Mouse (Mus musculus) hindbrain, embryonic 11.5 days (tissue): Measurements from ENCODE around the gene Ugt1a5. TPM values are rescaled to one million over a fixed set of nuclear protein-coding genes. Genes with fewer than 3 reads are reported as not detected.
"Not testable (repeated sequence)": the region's sequence is repeated elsewhere in the genome, so short reads cannot be mapped to it uniquely, and the experiment has no call there.

ENCODE experiments used
- ATAC-seq: fragments of 200-750 bp; cut with Nextera tagmentation; 2 replicates; pipeline ENCODE4 v1.8.0; 2017; ENCODE audit warnings: mild to moderate bottlenecking, moderate TSS enrichment, moderate library complexity; ENCODE audit not compliant: low FRiP score
- DNase-seq: peaks from one replicate; pipeline ENCODE4 v3.0.0-alpha.2; 2015; ENCODE audit warnings: low spot score
- H3K27ac ChIP-seq: fragments of 300-500 bp; sonication (generic); 2 replicates; pipeline ENCODE4 v1.5.1; 2014; ENCODE audit warnings: mild to moderate bottlenecking, low read depth, low read length
- H3K27me3 ChIP-seq: fragments of 300-500 bp; sonication (generic); 2 replicates; pipeline ENCODE4 v1.6.1; 2014; ENCODE audit warnings: mild to moderate bottlenecking, low read length, moderate library complexity, mixed read lengths; ENCODE audit not compliant: control insufficient read depth, insufficient read depth
- H3K36me3 ChIP-seq: fragments of 300-500 bp; sonication (generic); 2 replicates; pipeline ENCODE4 v1.6.1; 2014; ENCODE audit warnings: mild to moderate bottlenecking, low read length, moderate library complexity, mixed read lengths; ENCODE audit not compliant: control insufficient read depth, insufficient read depth
- H3K4me1 ChIP-seq: fragments of 300-500 bp; sonication (generic); replicated peaks from 2 replicates; pipeline ENCODE4 v1.6.1; 2014; ENCODE audit warnings: low read length, mixed read lengths; ENCODE audit not compliant: control insufficient read depth, insufficient read depth
- H3K4me2 ChIP-seq: fragments of 300-500 bp; sonication (generic); replicated peaks from 2 replicates; pipeline ENCODE4 v1.6.1; 2014; ENCODE audit warnings: mild to moderate bottlenecking, low read depth, low read length
- H3K4me3 ChIP-seq: fragments of 300-500 bp; sonication (generic); 2 replicates; pipeline ENCODE4 v1.5.1; 2014; ENCODE audit warnings: low read depth, low read length
- H3K9ac ChIP-seq: fragments of 300-500 bp; sonication (generic); 2 replicates; pipeline ENCODE4 v1.6.1; 2014; ENCODE audit warnings: low read depth, low read length
- H3K9me3 ChIP-seq: fragments of 300-500 bp; sonication (generic); 2 replicates; pipeline ENCODE4 v1.6.1; 2016; ENCODE audit warnings: low read length; ENCODE audit not compliant: control insufficient read depth
- WGBS: fragments of 180-500 bp; shearing (Covaris S2); extraction: QIAGEN DNeasy Blood & Tissue Kit; methylation state at CpG from one replicate; pipeline ENCODE4 v1.1.7; 2014; 5-methylcytosine and 5-hydroxymethylcytosine counted together
- polyA plus RNA-seq: library from polyadenylated mRNA; unstranded; fragments of >200 nt; fragmentation: Nextera tagmentation; extraction: Ambion mirVana; gene quantifications from 2 replicates; pipeline ENCODE4 v1.2.1, GENCODE M21; 2014

The Ugt1a5 gene
- polyA plus RNA-seq, 1 experiment from 2014 or later: not detected

DNA sequence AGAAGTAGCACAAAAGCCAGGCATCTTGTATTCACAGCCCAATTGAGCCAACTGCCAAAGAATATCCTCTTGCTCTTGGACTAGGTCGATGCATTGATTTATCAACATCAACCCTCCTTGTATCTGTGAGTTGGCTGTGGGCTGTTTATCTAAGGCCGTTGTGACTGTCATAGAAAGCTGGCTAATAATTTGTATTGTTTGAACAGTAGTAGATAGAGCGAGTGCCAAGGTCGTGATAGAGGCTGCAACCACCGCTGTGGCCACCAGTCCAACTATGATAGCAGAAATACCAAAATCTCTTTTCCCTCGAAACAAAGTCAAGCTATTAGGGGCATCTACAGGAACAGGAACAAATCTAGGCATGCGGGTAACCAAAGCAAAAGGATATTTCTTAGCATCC, 6.4 kb downstream of the Ugt1a5 start:
- not testable (repeated sequence) for H3K9me3 ChIP-seq, DNase-seq, H3K27me3 ChIP-seq, ATAC-seq, H3K4me2 ChIP-seq, H3K36me3 ChIP-seq, H3K9ac ChIP-seq, H3K4me1 ChIP-seq, H3K27ac ChIP-seq, H3K4me3 ChIP-seq
- WGBS: 93% methylated on average over 5 of the region's 7 CpGs

DNA sequence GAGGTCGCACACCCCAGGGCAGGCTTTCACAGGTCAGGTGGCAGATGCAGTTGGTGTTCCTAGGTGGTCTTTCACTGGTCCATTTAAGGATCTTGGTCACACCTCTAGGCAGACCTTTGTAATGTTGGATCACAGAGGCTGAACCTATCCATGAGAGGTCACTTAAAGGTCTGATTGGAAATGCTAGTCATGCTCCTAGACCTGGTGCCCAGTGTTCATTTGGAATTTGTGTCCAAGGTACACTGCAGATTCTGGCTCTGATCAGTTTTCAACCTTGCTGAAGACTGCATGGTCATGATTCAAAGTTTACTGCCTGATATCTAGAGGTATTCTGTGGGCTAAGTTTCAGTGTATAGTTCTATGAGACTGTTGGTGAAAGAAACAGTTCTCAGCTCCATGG, 13.8 kb downstream of the Ugt1a5 start:
- ATAC-seq (no peak), DNase-seq (no peak)
- H3K9ac ChIP-seq: no peak overlapping the region
- no peak overlapping the region for H3K27ac ChIP-seq
- 69% methylated on average over 1 of the region's 1 CpGs for WGBS
- H3K4me2 ChIP-seq: no peak overlapping the region
- H3K4me1 ChIP-seq: no peaks in the 10 kb centered on the region
- H3K9me3 ChIP-seq: no peaks in the 10 kb centered on the region; the same call in 1 of the 2 replicates
- H3K36me3 ChIP-seq: no peaks in the 10 kb centered on the region
- H3K4me3 ChIP-seq: no peak overlapping the region
- no peaks in the 10 kb centered on the region for H3K27me3 ChIP-seq

DNA sequence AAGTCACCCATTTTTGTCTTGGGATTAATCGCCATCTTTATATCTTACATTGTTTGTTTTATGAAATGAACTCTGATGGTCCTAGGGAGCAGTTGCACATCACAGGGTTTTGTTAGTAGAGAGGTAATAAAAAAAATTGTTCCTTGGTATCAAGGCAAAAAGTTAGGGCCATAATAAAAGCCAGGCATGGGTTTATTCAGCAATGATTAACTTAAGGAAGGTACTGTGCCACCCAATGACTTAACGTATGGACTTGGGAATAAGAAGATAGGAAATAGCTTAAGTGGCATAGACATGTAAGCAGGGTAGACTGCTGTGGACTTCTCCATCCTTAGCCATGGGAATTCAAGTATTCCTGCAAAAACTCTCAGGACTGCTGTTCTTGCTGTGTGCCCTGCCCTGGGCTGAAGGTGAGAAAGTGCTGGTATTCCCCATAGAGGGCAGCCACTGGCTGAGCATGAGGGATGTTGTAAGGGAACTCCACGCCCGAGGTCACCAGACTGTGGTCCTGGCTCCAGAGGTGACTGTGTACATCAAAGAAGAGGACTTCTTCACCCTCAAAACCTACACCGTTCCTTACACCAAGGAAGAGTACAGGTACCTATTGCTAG, 20.6 kb downstream of the Ugt1a5 start:
- DNase-seq (no peak), ATAC-seq (no peak)
- no peak overlapping the region for H3K4me3 ChIP-seq
- H3K4me1 ChIP-seq: no peaks in the 10 kb centered on the region
- H3K4me2 ChIP-seq: no peak overlapping the region
- WGBS: 83% methylated on average over 5 of the region's 5 CpGs
- H3K36me3 ChIP-seq: no peaks in the 10 kb centered on the region
- no peak overlapping the region for H3K9ac ChIP-seq
- H3K9me3 ChIP-seq: no peaks in the 10 kb centered on the region
- no peaks in the 10 kb centered on the region for H3K27me3 ChIP-seq
- no peak overlapping the region for H3K27ac ChIP-seq

DNA sequence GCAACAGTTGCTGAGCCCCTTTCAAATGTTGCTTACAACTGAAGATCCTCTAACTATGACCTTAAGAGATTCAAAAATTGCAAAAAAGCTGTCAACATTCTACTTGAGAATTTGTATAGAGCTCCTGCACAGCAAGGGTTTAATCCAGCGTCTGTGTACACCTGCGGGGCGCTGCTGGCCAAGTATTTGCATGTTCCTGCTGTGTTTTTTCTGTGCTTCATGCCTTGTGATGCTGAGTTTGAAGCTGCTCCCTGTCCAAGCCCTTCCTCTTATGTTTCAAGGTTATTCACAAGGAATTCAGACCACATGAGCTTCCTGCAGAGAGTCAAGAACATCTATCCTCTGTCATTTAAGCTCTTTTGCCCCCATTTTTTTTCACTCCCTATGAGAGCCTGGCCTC, 26.3 kb downstream of the Ugt1a5 start:
- H3K4me3 ChIP-seq: no peak overlapping the region
- DNase-seq: no peak
- no peaks in the 10 kb centered on the region for H3K9me3 ChIP-seq
- no peaks in the 10 kb centered on the region for H3K4me1 ChIP-seq
- no peaks in the 10 kb centered on the region for H3K27me3 ChIP-seq
- H3K4me2 ChIP-seq: no peak overlapping the region
- ATAC-seq: no peak
- no peak overlapping the region for H3K27ac ChIP-seq
- H3K36me3 ChIP-seq: no peaks in the 10 kb centered on the region
- H3K9ac ChIP-seq: no peak overlapping the region
- 67% methylated on average over 3 of the region's 3 CpGs for WGBS

DNA sequence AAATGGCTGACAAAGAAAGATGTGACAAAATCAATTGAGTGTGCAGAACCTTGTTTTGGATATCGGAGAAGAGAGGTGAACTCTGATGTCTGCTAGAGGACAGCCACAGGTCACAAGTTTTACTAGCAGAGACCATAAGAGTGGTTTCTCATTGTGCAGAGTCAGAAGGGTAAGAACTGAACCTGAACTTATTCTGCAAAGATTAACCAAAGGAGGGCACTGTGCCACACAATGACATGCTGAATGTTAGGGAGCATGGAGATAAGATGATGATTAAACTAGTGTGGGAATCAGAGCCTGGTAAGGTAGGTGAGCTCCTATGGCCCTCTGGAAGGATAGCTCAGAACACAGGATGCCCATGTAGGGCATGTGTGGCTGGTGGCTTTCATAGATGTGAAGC, 29.9 kb downstream of the Ugt1a5 start:
- no peaks in the 10 kb centered on the region for H3K4me1 ChIP-seq
- H3K9me3 ChIP-seq: no peaks in the 10 kb centered on the region
- no peak overlapping the region for H3K4me2 ChIP-seq
- H3K4me3 ChIP-seq: no peak overlapping the region
- ATAC-seq: no peak
- H3K36me3 ChIP-seq: no peaks in the 10 kb centered on the region
- H3K9ac ChIP-seq: no peak overlapping the region
- H3K27me3 ChIP-seq: no peaks in the 10 kb centered on the region
- no peak overlapping the region for H3K27ac ChIP-seq
- WGBS: 79% methylated on average over 1 of the region's 1 CpGs
- no peak for DNase-seq

DNA sequence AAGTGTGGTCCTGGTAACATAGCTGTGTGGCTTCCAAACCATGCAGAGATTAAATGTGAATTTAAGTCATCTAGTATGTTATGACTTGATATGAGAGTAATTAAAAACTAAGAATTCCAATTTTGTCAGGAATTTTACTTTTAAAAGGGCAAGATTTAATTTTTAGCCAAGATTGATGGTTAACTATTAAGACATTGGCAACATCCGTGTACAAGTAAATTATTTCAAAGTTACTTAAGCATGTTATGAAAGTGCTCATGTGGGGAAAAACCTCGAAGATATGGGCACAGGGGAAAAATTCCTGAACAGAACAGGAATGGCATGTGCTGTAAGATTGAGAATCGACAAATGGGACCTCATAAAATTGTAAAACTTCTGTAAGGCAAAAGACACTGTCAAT, 31.6 kb downstream of the Ugt1a5 start:
- Histone ChIP-seq H3K27ac (no peak overlapping the region), H3K27me3 (no peaks in the 10 kb centered on the region), H3K36me3 (no peaks in the 10 kb centered on the region), H3K9me3 (no peaks in the 10 kb centered on the region), H3K4me1 (no peaks in the 10 kb centered on the region), H3K4me2 (no peak overlapping the region), H3K9ac (no peak overlapping the region), H3K4me3 (no peak overlapping the region)
- DNase-seq: no peak
- no peak for ATAC-seq
- 76% methylated on average over 3 of the region's 3 CpGs for WGBS

DNA sequence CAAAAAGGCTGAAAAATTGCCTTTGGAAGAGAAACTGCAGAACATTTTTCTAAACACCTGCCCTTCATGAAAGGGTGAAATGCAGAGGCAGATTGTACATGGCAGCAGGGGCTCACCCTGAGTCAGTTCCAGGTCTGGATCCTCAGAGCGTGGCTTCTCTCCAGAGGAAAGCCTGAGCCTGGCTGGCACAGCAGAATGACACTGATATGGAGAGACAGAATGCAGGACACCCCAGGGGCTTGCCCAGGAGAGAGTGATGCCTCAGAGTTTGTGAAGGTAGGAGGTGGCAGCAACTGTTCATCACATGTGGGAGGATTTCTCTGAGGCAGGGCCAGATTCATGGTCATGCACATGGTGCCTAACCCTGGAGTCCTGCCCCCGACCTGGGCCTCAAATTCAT, 34.2 kb downstream of the Ugt1a5 start:
- no peak overlapping the region for H3K4me2 ChIP-seq
- H3K4me3 ChIP-seq: no peak overlapping the region
- no peaks in the 10 kb centered on the region for H3K27me3 ChIP-seq
- H3K9me3 ChIP-seq: no peaks in the 10 kb centered on the region
- no peaks in the 10 kb centered on the region for H3K36me3 ChIP-seq
- no peak overlapping the region for H3K27ac ChIP-seq
- H3K9ac ChIP-seq: no peak overlapping the region
- no peaks in the 10 kb centered on the region for H3K4me1 ChIP-seq
- WGBS: 72% methylated on average over 2 of the region's 2 CpGs
- no peak for DNase-seq
- ATAC-seq: no peak

DNA sequence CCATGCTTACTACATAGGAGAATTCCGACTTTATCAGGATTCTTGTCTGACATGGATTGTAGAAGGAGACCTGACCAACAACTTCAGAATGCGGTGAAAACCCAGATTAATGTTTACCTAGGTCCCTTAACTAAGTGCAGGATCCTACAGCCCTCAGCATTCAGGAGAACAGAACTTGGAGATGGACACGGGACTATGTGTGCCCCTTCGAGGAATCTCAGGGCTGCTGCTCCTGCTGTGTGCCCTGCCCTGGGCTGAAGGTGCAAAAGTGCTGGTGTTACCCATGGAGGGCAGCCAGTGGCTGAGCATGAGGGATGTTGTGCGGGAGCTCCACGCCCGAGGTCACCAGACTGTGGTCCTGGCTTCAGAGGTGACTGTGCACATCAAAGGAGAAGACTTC, 34.6 kb downstream of the Ugt1a5 start, which contains the start of gene Ugt1a2:
Gene Ugt1a2 (plus strand): TSS at position 146 of the 400 bp plus-strand sequence.
- DNase-seq (no peak), ATAC-seq (no peak)
- Histone ChIP-seq H3K9ac (no peak within 1 kb of the TSS), H3K27ac (no peak within 1 kb of the TSS), H3K27me3 (no peaks in the 10 kb centered on the region), H3K4me1 (no peaks in the 10 kb centered on the region), H3K36me3 (no peaks in the 10 kb centered on the region), H3K4me3 (no peak within 1 kb of the TSS), H3K4me2 (no peak within 1 kb of the TSS), H3K9me3 (no peaks in the 10 kb centered on the region)
- WGBS: 79% methylated on average over 7 of the region's 7 CpGs

DNA sequence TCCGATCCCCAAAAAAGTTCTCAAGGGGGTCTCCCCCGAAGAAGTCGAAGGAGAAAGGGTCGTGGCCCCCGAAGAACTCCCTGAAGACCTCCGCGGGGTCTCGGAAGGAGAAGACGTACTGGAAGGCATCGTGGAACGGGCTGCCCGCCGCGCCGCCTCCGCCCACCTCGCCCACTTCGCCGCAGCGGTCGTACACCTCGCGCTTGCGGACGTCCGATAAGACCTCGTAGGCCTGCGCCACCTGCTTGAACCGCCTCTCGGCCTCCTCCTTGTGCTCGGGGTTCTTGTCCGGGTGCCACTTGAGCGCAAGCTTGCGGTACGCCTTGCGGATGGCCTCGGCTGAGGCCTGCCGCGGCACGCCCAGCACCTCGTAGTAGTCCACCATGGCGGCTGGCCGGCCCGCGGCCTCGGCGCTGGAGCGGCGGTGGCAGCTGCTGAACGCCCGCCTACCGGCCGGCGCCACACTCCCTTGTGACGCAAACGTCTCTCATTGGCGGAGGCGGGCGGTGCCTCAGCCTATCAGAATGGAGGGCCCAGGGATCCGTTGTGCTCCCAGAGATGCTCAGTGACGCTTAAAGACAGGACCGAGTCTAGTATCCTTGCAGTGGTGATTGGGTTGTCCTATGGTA, 39.6 kb downstream of the Ugt1a5 start, which contains the start of gene Dnajb3:
Gene Dnajb3 (minus strand): TSS at position 489 of the 629 bp plus-strand sequence.
- Histone ChIP-seq H3K4me1 (no peaks in the 10 kb centered on the region), H3K27ac (no peak within 1 kb of the TSS), H3K36me3 (no peaks in the 10 kb centered on the region), H3K9me3 (no peaks in the 10 kb centered on the region), H3K4me3 (peak within 1 kb of the TSS; percentile 39), H3K27me3 (no peaks in the 10 kb centered on the region), H3K4me2 (peak within 1 kb of the TSS; percentile 63), H3K9ac (peak within 1 kb of the TSS; percentile 66)
- ATAC-seq (peak; percentile 99), DNase-seq (peak; percentile 90)
- 6% methylated on average over 55 of the region's 62 CpGs for WGBS
